ENCODE assay signal across 8 mouse cellular contexts in the genomic region with DNA sequence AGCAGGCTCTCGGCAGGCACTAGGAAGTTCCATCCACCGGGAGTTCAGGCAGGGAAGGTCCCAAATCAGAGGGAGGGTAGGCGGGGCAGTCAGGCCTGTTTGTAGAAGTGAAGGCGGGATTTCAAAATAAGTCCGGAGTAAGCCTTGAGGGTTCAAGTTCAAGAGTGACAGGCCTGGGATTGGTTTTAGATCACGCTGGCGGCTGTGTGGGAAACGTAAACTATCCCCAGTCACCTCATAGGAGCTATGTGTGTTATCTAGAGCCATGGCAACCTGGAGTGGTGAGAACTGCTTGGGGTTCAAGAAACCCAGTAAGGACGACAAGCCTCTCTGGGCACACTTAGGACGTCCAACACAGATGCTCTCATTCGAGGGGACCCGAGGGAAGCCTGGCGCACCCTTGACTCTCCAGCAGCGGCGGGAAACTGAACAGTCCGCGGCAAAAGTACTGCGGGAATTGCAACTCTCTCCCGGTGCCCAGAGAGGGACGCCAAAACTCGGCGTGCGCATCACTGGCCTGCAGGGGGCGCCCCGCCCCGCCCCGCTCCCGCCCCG. TPM values are rescaled to one million over a fixed set of nuclear protein-coding genes. Genes with fewer than 3 reads are reported as not detected.
DNase-seq lines count a peak whose midpoint lies in the region; ATAC-seq and TF ChIP-seq lines count a peak whose summit lies in the region.

No protein-coding gene starts in this region.

- peaks cover 3% of the 10 kb centered on the region; the same call in 1 of the 2 replicates for H3K36me3 ChIP-seq in ES-E14 (ENCODE audit: control insufficient read depth, insufficient read depth, low read length, poor library complexity, severe bottlenecking)
- H3K36me3 ChIP-seq in heart, embryonic 14.5 days (ENCODE audit: control insufficient read depth, insufficient read depth, low read length): peaks cover 25% of the 10 kb centered on the region
- peaks cover 7% of the 10 kb centered on the region; the same call in 1 of the 2 replicates for H3K36me3 ChIP-seq in kidney, postnatal 0 days (ENCODE audit: insufficient read depth, low read length)

- H3K9me3 ChIP-seq in ES-E14 (ENCODE audit: control insufficient read depth, insufficient read depth, low read depth, low read length): no peaks in the 10 kb centered on the region
- no peaks in the 10 kb centered on the region for H3K9me3 ChIP-seq in heart, embryonic 14.5 days (ENCODE audit: control insufficient read depth, low read length)
- H3K9me3 ChIP-seq in kidney, postnatal 0 days (replicated peaks; ENCODE audit: low read length): no peaks in the 10 kb centered on the region

- H3K4me1 ChIP-seq in ES-E14 (ENCODE audit: control insufficient read depth in 2 of 2, insufficient read depth in 2 of 2, low read length in 2 of 2, poor library complexity in 1 of 2): peaks cover 0 to 2% of the 10 kb centered on the region in 2 experiments; a peak in 1 of 4 replicates
- peaks cover 25 to 47% of the 10 kb centered on the region in 2 experiments for H3K4me1 ChIP-seq in heart, embryonic 14.5 days (ENCODE audit: control insufficient read depth in 2 of 2, insufficient read depth in 2 of 2, low read length in 2 of 2)
- peaks cover 27% of the 10 kb centered on the region for H3K4me1 ChIP-seq in kidney, postnatal 0 days (replicated peaks; ENCODE audit: insufficient read depth, low read length)

- peak; percentile 52 for ATAC-seq in common myeloid progenitor, adult 5-6 weeks (replicated peaks; ENCODE audit: low read depth, poor library complexity, severe bottlenecking)
- ATAC-seq in heart, embryonic 14.5 days (ENCODE audit: insufficient number of reproducible peaks, insufficient read depth, low FRiP score, low read depth): peak; percentile 48
- peak; percentile 76 for ATAC-seq in kidney, postnatal 0 days (replicated peaks; ENCODE audit: low FRiP score, low read depth)

- in situ Hi-C loops in ES-E14 (cut with MboI; ENCODE audit: low sequenced_read_pairs in 2 of 2, unreplicated experiment in 2 of 2): no loop called here

- H3K4me2 ChIP-seq in heart, embryonic 14.5 days (ENCODE audit: low read length): peak overlapping the region; percentile 79
- peak overlapping the region; percentile 84 for H3K4me2 ChIP-seq in kidney, postnatal 0 days (ENCODE audit: low read length)

- peak; percentile 29 for DNase-seq in cerebellum, adult 11 months
- DNase-seq in cerebellum, adult 9-10 months: no peak
- DNase-seq in ES-E14 (ENCODE audit: low read depth, low spot score): peak; percentile 30
- DNase-seq in kidney, postnatal 0 days (ENCODE audit: low spot score): peak; percentile 81
- DNase-seq in lung, postnatal 25 days (ENCODE audit: low spot score): peak; percentile 50
- DNase-seq in retina, embryonic 14.5 days (ENCODE audit: low spot score): peak; percentile 83

- peak; percentile 56 for TF ChIP-seq CTCF in kidney, postnatal 0 days (IDR thresholded peaks at IDR 0.05; ENCODE audit: low read depth)

- no peak overlapping the region for H3K27ac ChIP-seq in ES-E14 (ENCODE audit: insufficient read depth, low read depth, low read length, poor library complexity, severe bottlenecking)
- peak overlapping the region; percentile 19 to 71 for H3K27ac ChIP-seq in heart, embryonic 14.5 days (replicated peaks in 1 of 2; ENCODE audit: control insufficient read depth in 1 of 2, insufficient read depth in 1 of 2, low read depth in 2 of 2, low read length in 2 of 2)
- no peak overlapping the region for H3K27ac ChIP-seq in kidney, postnatal 0 days

- WGBS in heart, embryonic 14.5 days: 1% methylated on average over 23 of the region's 29 CpGs
- 2% methylated on average over 18 of the region's 29 CpGs for WGBS in kidney, postnatal 0 days

- peak overlapping the region; percentile 64 to 66 for H3K4me3 ChIP-seq in ES-E14 (ENCODE audit: insufficient read depth in 1 of 2, low read depth in 1 of 2, low read length in 2 of 2, poor library complexity in 1 of 2, severe bottlenecking in 1 of 2)
- peak overlapping the region; percentile 44 to 46 for H3K4me3 ChIP-seq in heart, embryonic 14.5 days (ENCODE audit: control insufficient read depth in 1 of 2, insufficient read depth in 1 of 2, low read depth in 1 of 2, low read length in 2 of 2)
- H3K4me3 ChIP-seq in kidney, postnatal 0 days (replicated peaks; ENCODE audit: low read depth, low read length): peak overlapping the region; percentile 55

- H3K9ac ChIP-seq in ES-E14 (ENCODE audit: insufficient read depth, low read depth, low read length, poor library complexity, severe bottlenecking): peak overlapping the region; percentile 73
- peak overlapping the region; percentile 65 for H3K9ac ChIP-seq in heart, embryonic 14.5 days (ENCODE audit: low read length)
- H3K9ac ChIP-seq in kidney, postnatal 0 days (ENCODE audit: low read depth, low read length): peak overlapping the region; percentile 56

- H3K27me3 ChIP-seq in heart, embryonic 14.5 days (ENCODE audit: control insufficient read depth, insufficient read depth, low read length): no peaks in the 10 kb centered on the region
- H3K27me3 ChIP-seq in kidney, postnatal 0 days (ENCODE audit: insufficient read depth, low read length): no peaks in the 10 kb centered on the region

TF ChIP-seq in ES-E14, 5 proteins besides CTCF, POLR2A, EP300 and RAD21:
- TF ChIP-seq ZNF384 (IDR thresholded peaks at IDR 0.05; ENCODE audit: low read depth, low read length) (no peak), MAFK (IDR thresholded peaks at IDR 0.05; ENCODE audit: insufficient read depth, low read depth, low read length) (no peak), ZC3H11A (IDR thresholded peaks at IDR 0.05; ENCODE audit: borderline replicate concordance, low read depth, low read length) (no peak)

RNA-seq across cellular contexts. Expression of a gene that starts 0.4 kb away (rescaled TPM):
- 14.2 and 16.2 TPM in 2 replicates for total RNA-seq in ES-E14 (2012; rRNA removed)
- 21.6 and 30.0 TPM in 2 replicates for total RNA-seq in common myeloid progenitor, adult 5-6 weeks (2017)
- polyA plus RNA-seq in heart, embryonic 14.5 days (2014; fragmentation: Nextera tagmentation; extraction: Ambion mirVana): 50.9 and 56.0 TPM in 2 replicates
- polyA plus RNA-seq in kidney, postnatal 0 days (2015; fragmentation: Nextera tagmentation; extraction: Ambion mirVana): 43.3 and 44.0 TPM in 2 replicates

RNA-seq across cellular contexts. Expression of a gene that starts 51.5 kb away (rescaled TPM):
- 18.5 and 23.2 TPM in 2 replicates for total RNA-seq in ES-E14 (2012; rRNA removed)
- total RNA-seq in common myeloid progenitor, adult 5-6 weeks (2017): 45.9 and 53.1 TPM in 2 replicates
- 46.2 and 48.2 TPM in 2 replicates for polyA plus RNA-seq in heart, embryonic 14.5 days (2014; fragmentation: Nextera tagmentation; extraction: Ambion mirVana)
- polyA plus RNA-seq in kidney, postnatal 0 days (2015; fragmentation: Nextera tagmentation; extraction: Ambion mirVana): 55.2 and 59.5 TPM in 2 replicates

Comparison
In these comparisons a context has a peak if more than half of its experiments do, and no peak if none do; other contexts are left out.
1. H3K27ac ChIP-seq: peak in heart, embryonic 14.5 days (2 of 2); none in ES-E14 (single experiment) and kidney, postnatal 0 days (single experiment).
2. Peak in every context shown above with its lines, with median percentiles within 50 percentile points of each other: H3K4me3 ChIP-seq, H3K9ac ChIP-seq and ATAC-seq.